Mouse (Mus musculus): ENCODE measurements around the gene Igsf8. TPM values are rescaled to one million over a fixed set of nuclear protein-coding genes. Genes with fewer than 3 reads are reported as not detected.

Igsf8 gene
- polyA plus RNA-seq, 1 experiment from 2014 or later: 12.8 TPM

DNA sequence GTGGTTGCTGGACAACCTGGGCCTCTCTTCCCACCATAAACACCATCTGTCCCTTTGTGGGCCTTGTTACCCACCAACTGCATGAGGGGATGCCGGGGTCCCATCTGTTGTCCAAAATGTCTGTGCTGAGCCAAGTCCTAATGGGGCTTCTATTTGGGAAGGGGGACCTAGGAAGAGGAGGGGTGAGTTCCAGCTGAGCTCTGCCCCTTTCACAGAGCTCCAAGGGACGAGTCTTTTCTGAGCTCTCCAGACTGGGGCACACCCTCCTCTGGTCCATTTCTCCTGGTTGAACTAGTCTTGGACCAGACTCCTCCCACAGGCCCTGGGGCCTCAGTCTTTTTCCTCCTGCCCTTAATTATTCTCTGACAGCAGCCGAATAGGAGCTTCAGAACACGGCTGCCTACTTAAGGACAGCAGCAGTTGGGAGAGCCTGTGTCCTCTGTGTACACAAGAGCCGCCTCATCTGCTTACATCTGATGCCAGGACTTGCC is 58.5 kb downstream of the Igsf8 start:
- H3K27me3 ChIP-seq (ENCODE audit: insufficient read depth, low read length): peaks cover 2% of the 10 kb centered on the region; the same call in 1 of the 2 replicates
- 59% methylated on average over 5 of the region's 5 CpGs for WGBS (ENCODE audit: insufficient replicate concordance)

DNA sequence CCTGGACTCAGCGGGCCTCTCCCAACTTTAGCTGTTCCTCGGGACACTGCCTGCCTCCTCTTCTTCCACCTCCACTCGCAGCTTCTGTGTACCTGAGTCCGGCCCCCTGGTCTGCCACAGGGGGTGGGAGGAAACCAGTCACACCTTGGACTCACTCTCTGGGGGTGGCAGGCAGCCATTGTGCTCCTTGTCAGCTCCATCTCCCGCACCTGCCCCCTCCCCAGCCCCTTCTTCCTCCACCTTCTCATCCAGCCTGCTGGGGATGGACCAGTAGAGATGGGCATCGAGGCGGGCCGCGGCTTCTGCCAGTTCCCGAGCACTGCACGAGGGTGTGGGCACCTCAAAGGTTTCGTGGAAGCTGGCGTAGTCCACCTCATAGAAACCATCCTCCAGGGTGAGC is 61.3 kb downstream of the Igsf8 start:
- no peak for DNase-seq
- Histone ChIP-seq H3K27ac (ENCODE audit: low read depth) (no peak overlapping the region), H3K4me1 (ENCODE audit: insufficient read depth) (peaks cover 8% of the 10 kb centered on the region; the same call in 1 of the 2 replicates), H3K36me3 (replicated peaks; ENCODE audit: insufficient read depth, low read length) (peaks cover 6% of the 10 kb centered on the region), H3K4me3 (ENCODE audit: low read depth, low read length) (no peak overlapping the region), H3K27me3 (ENCODE audit: insufficient read depth, low read length) (peaks cover 29% of the 10 kb centered on the region), H3K4me2 (ENCODE audit: low read depth, low read length) (no peak overlapping the region), H3K9ac (replicated peaks) (no peak overlapping the region), H3K9me3 (ENCODE audit: low read length) (no peaks in the 10 kb centered on the region)
- ATAC-seq: no peak
- WGBS (ENCODE audit: insufficient replicate concordance): 61% methylated on average over 13 of the region's 13 CpGs
- TF ChIP-seq EP300 (IDR thresholded peaks at IDR 0.05; ENCODE audit: low read depth) (no peak), CTCF (IDR thresholded peaks at IDR 0.05; ENCODE audit: low read depth) (no peak)

More for the DNA sequence above, 58.5 kb downstream of the Igsf8 start:
- ATAC-seq (no peak), DNase-seq (no peak)
- Histone ChIP-seq H3K4me2 (ENCODE audit: low read depth, low read length) (no peak overlapping the region), H3K4me3 (ENCODE audit: low read depth, low read length) (no peak overlapping the region), H3K36me3 (replicated peaks; ENCODE audit: insufficient read depth, low read length) (peaks cover 7% of the 10 kb centered on the region), H3K9ac (replicated peaks) (no peak overlapping the region), H3K4me1 (ENCODE audit: insufficient read depth) (no peaks in the 10 kb centered on the region), H3K9me3 (ENCODE audit: low read length) (no peaks in the 10 kb centered on the region), H3K27ac (ENCODE audit: low read depth) (no peak overlapping the region)
- no peak for TF ChIP-seq CTCF (IDR thresholded peaks at IDR 0.05; ENCODE audit: low read depth)
- no peak for TF ChIP-seq EP300 (IDR thresholded peaks at IDR 0.05; ENCODE audit: low read depth)

DNA sequence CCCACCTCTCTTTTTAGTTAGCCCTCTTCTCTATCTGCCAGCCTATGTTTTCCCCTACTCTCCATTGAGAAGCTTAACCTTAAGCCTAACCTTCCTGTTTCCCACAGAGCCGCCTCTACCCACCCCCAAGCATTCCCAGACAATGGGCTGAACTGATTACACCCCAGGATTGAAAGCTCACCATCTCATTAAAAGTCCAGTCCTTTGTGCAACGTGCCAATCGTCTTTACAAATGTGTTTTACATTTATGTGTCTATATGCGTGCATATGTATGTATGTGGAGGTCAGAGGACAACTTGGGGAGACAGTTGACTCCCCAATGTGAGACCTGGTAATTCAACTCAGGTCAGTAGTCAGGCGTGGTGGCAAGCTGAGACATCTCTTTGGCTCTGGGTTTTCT is 61.9 kb downstream of the Igsf8 start:
- Histone ChIP-seq H3K9ac (replicated peaks) (no peak overlapping the region), H3K9me3 (ENCODE audit: low read length) (no peaks in the 10 kb centered on the region), H3K27me3 (ENCODE audit: insufficient read depth, low read length) (peaks cover 33% of the 10 kb centered on the region), H3K36me3 (replicated peaks; ENCODE audit: insufficient read depth, low read length) (no peaks in the 10 kb centered on the region; the same call in 1 of the 2 replicates), H3K27ac (ENCODE audit: low read depth) (no peak overlapping the region), H3K4me2 (ENCODE audit: low read depth, low read length) (no peak overlapping the region), H3K4me1 (ENCODE audit: insufficient read depth) (peaks cover 8% of the 10 kb centered on the region; the same call in 1 of the 2 replicates), H3K4me3 (ENCODE audit: low read depth, low read length) (no peak overlapping the region)
- ATAC-seq (no peak), DNase-seq (no peak)
- whole genome bisulfite sequencing (ENCODE audit: insufficient replicate concordance): 53% methylated on average over 5 of the region's 5 CpGs
- no peak for TF ChIP-seq CTCF (IDR thresholded peaks at IDR 0.05; ENCODE audit: low read depth)
- TF ChIP-seq EP300 (IDR thresholded peaks at IDR 0.05; ENCODE audit: low read depth): no peak

DNA sequence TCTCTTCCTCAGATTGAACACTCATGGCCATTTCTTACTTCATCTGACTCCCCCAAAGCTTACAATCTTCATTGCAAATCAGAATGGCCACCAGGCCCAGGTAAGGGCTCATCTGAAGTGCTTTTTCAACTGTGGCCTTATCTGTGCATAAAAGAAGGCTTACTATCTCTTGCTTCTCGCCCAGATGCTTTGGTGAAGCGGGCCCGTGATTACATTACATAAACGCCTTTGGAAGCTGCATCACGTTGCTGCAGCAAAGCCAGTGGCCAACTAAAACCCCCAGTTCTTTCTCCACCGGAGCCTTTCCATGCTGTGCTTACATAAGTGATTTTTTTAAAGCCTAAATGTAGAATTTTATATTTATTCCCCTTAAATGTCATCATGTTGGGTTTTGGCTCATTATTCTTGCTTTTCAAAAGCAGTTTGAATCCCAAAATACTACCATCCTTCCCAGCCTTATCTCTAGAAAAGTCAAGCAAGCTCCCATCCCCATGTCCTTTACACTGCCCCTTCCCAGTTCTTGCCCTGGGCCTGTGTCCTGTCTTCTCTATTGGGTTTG is 62.4 kb downstream of the Igsf8 start:
- H3K9me3 ChIP-seq (ENCODE audit: low read length): no peaks in the 10 kb centered on the region
- DNase-seq (no peak), ATAC-seq (no peak)
- no peak overlapping the region for H3K9ac ChIP-seq (replicated peaks)
- H3K4me2 ChIP-seq (ENCODE audit: low read depth, low read length): no peak overlapping the region
- no peak overlapping the region for H3K27ac ChIP-seq (ENCODE audit: low read depth)
- no peaks in the 10 kb centered on the region; the same call in 1 of the 2 replicates for H3K36me3 ChIP-seq (replicated peaks; ENCODE audit: insufficient read depth, low read length)
- peaks cover 39% of the 10 kb centered on the region for H3K27me3 ChIP-seq (ENCODE audit: insufficient read depth, low read length)
- peaks cover 8% of the 10 kb centered on the region; the same call in 1 of the 2 replicates for H3K4me1 ChIP-seq (ENCODE audit: insufficient read depth)
- 53% methylated on average over 6 of the region's 6 CpGs for WGBS (ENCODE audit: insufficient replicate concordance)
- TF ChIP-seq EP300 (IDR thresholded peaks at IDR 0.05; ENCODE audit: low read depth) (no peak), CTCF (IDR thresholded peaks at IDR 0.05; ENCODE audit: low read depth) (no peak)
- H3K4me3 ChIP-seq (ENCODE audit: low read depth, low read length): no peak overlapping the region

DNA sequence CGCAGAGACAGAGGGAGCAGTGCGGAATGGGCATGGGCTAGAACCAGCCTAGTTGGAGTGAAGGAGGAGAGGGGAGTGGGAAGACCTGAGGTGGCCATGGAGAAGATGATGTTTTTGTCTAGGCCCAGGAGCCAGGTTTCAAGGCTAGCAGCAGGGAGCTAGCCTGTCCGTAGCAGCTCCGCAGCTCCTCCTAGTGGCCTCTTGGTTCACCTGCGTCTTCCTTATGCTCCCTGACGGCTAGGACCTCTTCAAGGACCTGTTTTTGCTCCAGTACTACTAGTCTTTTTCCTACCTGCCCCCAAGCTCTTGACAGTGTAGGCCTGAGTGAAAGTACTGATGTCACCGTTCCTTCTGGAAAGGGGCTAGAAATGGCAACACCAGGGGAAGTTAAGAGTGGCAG is 63.3 kb downstream of the Igsf8 start:
- H3K4me3 ChIP-seq (ENCODE audit: low read depth, low read length): no peak overlapping the region
- H3K4me2 ChIP-seq (ENCODE audit: low read depth, low read length): no peak overlapping the region
- ATAC-seq (peak; percentile 55), DNase-seq (peak; percentile 83)
- H3K27me3 ChIP-seq (ENCODE audit: insufficient read depth, low read length): peaks cover 44% of the 10 kb centered on the region
- no peak for TF ChIP-seq EP300 (IDR thresholded peaks at IDR 0.05; ENCODE audit: low read depth)
- peak; percentile 91 for TF ChIP-seq CTCF (IDR thresholded peaks at IDR 0.05; ENCODE audit: low read depth)
- H3K27ac ChIP-seq (ENCODE audit: low read depth): no peak overlapping the region
- no peaks in the 10 kb centered on the region for H3K36me3 ChIP-seq (replicated peaks; ENCODE audit: insufficient read depth, low read length)
- peaks cover 8% of the 10 kb centered on the region; the same call in 1 of the 2 replicates for H3K4me1 ChIP-seq (ENCODE audit: insufficient read depth)
- WGBS (ENCODE audit: insufficient replicate concordance): 20% methylated on average over 7 of the region's 7 CpGs
- no peaks in the 10 kb centered on the region for H3K9me3 ChIP-seq (ENCODE audit: low read length)
- H3K9ac ChIP-seq (replicated peaks): no peak overlapping the region

DNA sequence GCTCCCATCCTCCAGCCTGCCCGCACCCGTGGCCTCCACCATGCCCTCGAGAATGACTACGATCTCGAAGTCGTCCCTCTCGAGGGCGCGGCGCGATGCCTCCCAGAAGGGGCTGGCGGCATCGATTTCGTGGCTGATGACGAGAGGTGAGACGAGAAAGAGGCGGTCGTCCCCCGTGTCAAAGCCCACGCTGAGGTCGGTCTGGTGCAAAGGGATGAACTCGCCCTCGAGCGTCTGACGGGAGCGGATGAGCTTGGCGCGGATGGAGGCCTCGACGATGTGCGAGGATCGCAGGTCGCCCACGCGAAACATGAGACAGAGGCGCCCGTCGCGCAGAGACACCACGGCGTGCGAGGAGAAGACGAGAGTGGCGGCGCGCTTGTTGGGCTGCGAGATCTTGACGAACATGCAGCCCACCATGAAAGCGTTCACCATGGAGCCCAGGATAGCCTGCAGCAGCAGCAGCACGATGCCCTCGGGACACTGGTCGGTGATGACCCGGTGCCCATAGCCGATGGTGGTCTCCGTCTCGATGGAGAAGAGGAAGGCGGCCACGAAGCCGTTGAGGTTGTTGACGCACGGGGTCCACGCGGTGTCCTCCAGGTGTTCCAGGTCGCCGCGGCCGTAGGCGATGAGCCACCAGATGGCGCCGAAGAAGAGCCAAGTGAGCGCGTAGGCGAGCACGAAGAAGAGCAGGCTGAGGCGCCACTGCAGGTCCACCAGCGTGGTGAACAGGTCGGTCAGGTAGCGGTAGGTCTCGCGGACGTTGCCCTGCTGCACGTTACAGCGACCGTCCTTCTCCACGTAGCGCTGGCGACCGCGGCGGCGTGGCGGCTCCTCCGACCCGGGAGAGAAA is 64.5 kb downstream of the Igsf8 start:
- Histone ChIP-seq H3K4me2 (ENCODE audit: low read depth, low read length) (peak overlapping the region; percentile 71), H3K36me3 (replicated peaks; ENCODE audit: insufficient read depth, low read length) (no peaks in the 10 kb centered on the region), H3K4me1 (ENCODE audit: insufficient read depth) (peaks cover 8% of the 10 kb centered on the region; the same call in 1 of the 2 replicates), H3K27me3 (ENCODE audit: insufficient read depth, low read length) (peaks cover 53% of the 10 kb centered on the region), H3K9me3 (ENCODE audit: low read length) (no peaks in the 10 kb centered on the region), H3K4me3 (ENCODE audit: low read depth, low read length) (peak overlapping the region; percentile 25), H3K27ac (ENCODE audit: low read depth) (no peak overlapping the region), H3K9ac (replicated peaks) (no peak overlapping the region)
- ATAC-seq (peak; percentile 76), DNase-seq (peak; percentile 77)
- 18% methylated on average over 94 of the region's 94 CpGs for WGBS (ENCODE audit: insufficient replicate concordance)
- TF ChIP-seq EP300 (IDR thresholded peaks at IDR 0.05; ENCODE audit: low read depth): no peak
- peak; percentile 83 for TF ChIP-seq CTCF (IDR thresholded peaks at IDR 0.05; ENCODE audit: low read depth)
